In genomic region chr17:7273054-7273453, GRCm38 (mm10) we compare ENCODE assay signal across 9 mouse cellular contexts. TPM values are rescaled to one million over a fixed set of nuclear protein-coding genes. Genes with fewer than 3 reads are reported as not detected.
DNase-seq lines count a peak whose midpoint lies in the region; ATAC-seq and TF ChIP-seq lines count a peak whose summit lies in the region.
"Had no signal": no experiment of that assay in that cellular context is flagged by ENCODE, and none has a peak within 500 bp of the region (broad histone marks: within the 10 kb centered on the region; RNA-seq: fewer than 3 reads in every experiment).

No protein-coding gene starts in this region.

- no peak for TF ChIP-seq EP300 in liver, embryonic 14.5 days (IDR thresholded peaks at IDR 0.05; ENCODE audit: low read depth)

- no peak overlapping the region for H3K4me2 ChIP-seq in forebrain, postnatal 0 days (ENCODE audit: low read depth)
- H3K4me2 ChIP-seq in forebrain, embryonic 15.5 days (replicated peaks) = no peak overlapping the region
- H3K4me2 ChIP-seq in intestine, embryonic 15.5 days (replicated peaks) = no peak overlapping the region
- H3K4me2 ChIP-seq in liver, embryonic 14.5 days (ENCODE audit: low read depth) = no peak overlapping the region
- H3K4me2 ChIP-seq: embryonic facial prominence, embryonic 13.5 days had no signal

- H3K9ac ChIP-seq in forebrain, postnatal 0 days = no peak overlapping the region
- no peak overlapping the region for H3K9ac ChIP-seq in forebrain, embryonic 15.5 days (replicated peaks)
- H3K9ac ChIP-seq in intestine, embryonic 15.5 days = no peak overlapping the region
- no peak overlapping the region for H3K9ac ChIP-seq in liver, embryonic 14.5 days (replicated peaks)
- H3K9ac ChIP-seq: embryonic facial prominence, embryonic 13.5 days had no signal

- H3K4me3 ChIP-seq in forebrain, postnatal 0 days (ENCODE audit: low read depth, low read length) = no peak overlapping the region
- H3K4me3 ChIP-seq in forebrain, embryonic 15.5 days = no peak overlapping the region
- no peak overlapping the region for H3K4me3 ChIP-seq in intestine, embryonic 15.5 days (replicated peaks)
- H3K4me3 ChIP-seq in liver, embryonic 14.5 days (ENCODE audit: insufficient read depth in 1 of 2, low read depth in 2 of 2, low read length in 2 of 2) = no peak overlapping the region
- H3K4me3 ChIP-seq: embryonic facial prominence, embryonic 13.5 days had no signal

- no peak for DNase-seq in forebrain, postnatal 0 days
- peak; percentile 76 to 86 for DNase-seq in heart, adult 18-20 months
- no peak for DNase-seq in liver, embryonic 14.5 days (ENCODE audit: low read depth in 3 of 3, low spot score in 3 of 3)
- no peak for DNase-seq in urinary bladder, postnatal 14 days (ENCODE audit: low spot score)
- DNase-seq in spleen, postnatal 14 days (ENCODE audit: low spot score in 2 of 2) = no peak
- no peak for DNase-seq in lung, postnatal 25 days (ENCODE audit: low spot score)

- no peaks in the 10 kb centered on the region for H3K4me1 ChIP-seq in forebrain, postnatal 0 days (ENCODE audit: insufficient read depth)
- peaks cover 17% of the 10 kb centered on the region for H3K4me1 ChIP-seq in forebrain, embryonic 15.5 days
- H3K4me1 ChIP-seq in intestine, embryonic 15.5 days (replicated peaks) = peaks cover 41% of the 10 kb centered on the region
- H3K4me1 ChIP-seq in liver, embryonic 14.5 days (replicated peaks; ENCODE audit: control insufficient read depth in 2 of 2, insufficient read depth in 2 of 2, low read length in 1 of 2) = peaks cover 0 to 9% of the 10 kb centered on the region in 2 experiments; a peak in 2 of 4 replicates

- no peaks in the 10 kb centered on the region for H3K27me3 ChIP-seq in forebrain, postnatal 0 days (ENCODE audit: insufficient read depth, low read length)
- no peaks in the 10 kb centered on the region for H3K27me3 ChIP-seq in forebrain, embryonic 15.5 days
- no peaks in the 10 kb centered on the region for H3K27me3 ChIP-seq in intestine, embryonic 15.5 days (replicated peaks)
- no peaks in the 10 kb centered on the region for H3K27me3 ChIP-seq in liver, embryonic 14.5 days (ENCODE audit: control insufficient read depth, insufficient read depth, low read length)
- H3K27me3 ChIP-seq: embryonic facial prominence, embryonic 13.5 days had no signal

- peaks cover 16% of the 10 kb centered on the region for H3K36me3 ChIP-seq in forebrain, postnatal 0 days (ENCODE audit: insufficient read depth)
- H3K36me3 ChIP-seq in forebrain, embryonic 15.5 days = peaks cover 5% of the 10 kb centered on the region; the same call in 1 of the 2 replicates
- H3K36me3 ChIP-seq in intestine, embryonic 15.5 days = no peaks in the 10 kb centered on the region
- H3K36me3 ChIP-seq in liver, embryonic 14.5 days (replicated peaks; ENCODE audit: control insufficient read depth, insufficient read depth, low read depth) = no peaks in the 10 kb centered on the region

- H3K9me3 ChIP-seq in forebrain, postnatal 0 days (ENCODE audit: low read length) = no peaks in the 10 kb centered on the region
- no peaks in the 10 kb centered on the region for H3K9me3 ChIP-seq in forebrain, embryonic 15.5 days
- no peaks in the 10 kb centered on the region for H3K9me3 ChIP-seq in intestine, embryonic 15.5 days
- H3K9me3 ChIP-seq in liver, embryonic 14.5 days (ENCODE audit: control insufficient read depth, low read length) = no peaks in the 10 kb centered on the region
- H3K9me3 ChIP-seq: embryonic facial prominence, embryonic 13.5 days had no signal

- TF ChIP-seq CTCF in forebrain, postnatal 0 days (IDR thresholded peaks at IDR 0.05; ENCODE audit: low read depth) = no peak
- no peak for TF ChIP-seq CTCF in liver, embryonic 14.5 days (IDR thresholded peaks at IDR 0.05; ENCODE audit: low read depth)

- 56% methylated on average over 9 of the region's 9 CpGs for WGBS in forebrain, postnatal 0 days
- WGBS in forebrain, embryonic 15.5 days = 64% methylated on average over 9 of the region's 9 CpGs
- WGBS in intestine, embryonic 15.5 days = 13% methylated on average over 9 of the region's 9 CpGs
- 53% methylated on average over 9 of the region's 9 CpGs for WGBS in liver, embryonic 14.5 days (ENCODE audit: insufficient replicate concordance)

- H3K27ac ChIP-seq in forebrain, postnatal 0 days (ENCODE audit: low read depth, low read length) = no peak overlapping the region
- H3K27ac ChIP-seq in forebrain, embryonic 15.5 days (replicated peaks) = no peak overlapping the region
- H3K27ac ChIP-seq in intestine, embryonic 15.5 days = no peak overlapping the region
- no peak overlapping the region for H3K27ac ChIP-seq in liver, embryonic 14.5 days
- H3K27ac ChIP-seq: embryonic facial prominence, embryonic 13.5 days had no signal

- ATAC-seq in forebrain, postnatal 0 days = 0 out of 2 replicates have a peak, but pooled peaks have one; percentile 26
- no peak for ATAC-seq in forebrain, embryonic 15.5 days (replicated peaks)
- peak; percentile 11; the same call in 1 of the 2 replicates for ATAC-seq in intestine, embryonic 15.5 days
- ATAC-seq in liver, embryonic 14.5 days (ENCODE audit: insufficient read depth) = 0 out of 2 replicates have a peak, but pooled peaks have one; percentile 28

RNA-seq across cellular contexts. Expression of gene Tcp10a, which starts 51.4 kb away (rescaled TPM):
- not detected in 2 replicates for total RNA-seq in forebrain, postnatal 0 days (2014; rRNA removed)
- polyA plus RNA-seq in forebrain, postnatal 0 days (2015; fragmentation: Nextera tagmentation; extraction: Ambion mirVana) = not detected in 2 replicates
- not detected in 2 replicates for polyA plus RNA-seq in forebrain, embryonic 15.5 days (2015; fragmentation: Nextera tagmentation; extraction: Ambion mirVana)
- not detected for total RNA-seq in heart, adult 18-20 months (2021)
- polyA plus RNA-seq in intestine, embryonic 15.5 days (2015; fragmentation: Nextera tagmentation; extraction: Ambion mirVana) = not detected in 2 replicates
- 0.02 TPM in 1 of 2 replicates, not detected in the other for polyA plus RNA-seq in liver, embryonic 14.5 days (2012; rRNA removed)
- not detected in 2 replicates for polyA plus RNA-seq in liver, embryonic 14.5 days (2014; fragmentation: Nextera tagmentation; extraction: Ambion mirVana)
- polyA plus RNA-seq: embryonic facial prominence, embryonic 13.5 days had no signal

Comparison
In these comparisons a context has a peak if more than half of its experiments do, and no peak if none do; other contexts are left out.
1. DNase-seq: peak in heart, adult 18-20 months (2 of 2); none in forebrain, postnatal 0 days (single experiment), liver, embryonic 14.5 days (0 of 3), urinary bladder, postnatal 14 days (single experiment), spleen, postnatal 14 days (0 of 2) and lung, postnatal 25 days (single experiment).